Mouse (Mus musculus): Measurements from ENCODE around the gene Cabin1. TPM values are rescaled to one million over a fixed set of nuclear protein-coding genes. Genes with fewer than 3 reads are reported as not detected.

The Cabin1 gene
- polyA plus RNA-seq, 1 experiment from 2014 or later: 23.5 TPM

- 88% methylated on average over 3 of the region's 3 CpGs for WGBS
- DNase-seq (ENCODE audit: low spot score) (no peak), ATAC-seq (ENCODE audit: low read depth) (no peak)
- no peak overlapping the region for H3K9ac ChIP-seq (ENCODE audit: low read depth, low read length)
- H3K4me1 ChIP-seq (ENCODE audit: control insufficient read depth, insufficient read depth, low read length): no peaks in the 10 kb centered on the region
- no peak overlapping the region for H3K27ac ChIP-seq (replicated peaks; ENCODE audit: low read depth, low read length)
- H3K36me3 ChIP-seq (ENCODE audit: control insufficient read depth, insufficient read depth, low read length): peaks cover 67% of the 10 kb centered on the region
- H3K4me2 ChIP-seq (ENCODE audit: low read depth, low read length): no peak overlapping the region
- H3K9me3 ChIP-seq (ENCODE audit: control insufficient read depth, low read length): no peaks in the 10 kb centered on the region
- H3K4me3 ChIP-seq (ENCODE audit: low read depth, low read length): no peak overlapping the region
- no peaks in the 10 kb centered on the region for H3K27me3 ChIP-seq (replicated peaks; ENCODE audit: control insufficient read depth, insufficient read depth, low read length)
Measured at GRCm38 (mm10) chr10:75697693-75698092, 66.4 kb downstream of the Cabin1 start.

- Histone ChIP-seq H3K36me3 (ENCODE audit: control insufficient read depth, insufficient read depth, low read length) (peaks cover 76% of the 10 kb centered on the region), H3K9me3 (ENCODE audit: control insufficient read depth, low read length) (no peaks in the 10 kb centered on the region), H3K4me1 (ENCODE audit: control insufficient read depth, insufficient read depth, low read length) (no peaks in the 10 kb centered on the region), H3K27me3 (replicated peaks; ENCODE audit: control insufficient read depth, insufficient read depth, low read length) (no peaks in the 10 kb centered on the region), H3K27ac (replicated peaks; ENCODE audit: low read depth, low read length) (no peak overlapping the region), H3K4me3 (ENCODE audit: low read depth, low read length) (no peak overlapping the region), H3K9ac (ENCODE audit: low read depth, low read length) (no peak overlapping the region), H3K4me2 (ENCODE audit: low read depth, low read length) (no peak overlapping the region)
- 87% methylated on average over 7 of the region's 7 CpGs for WGBS
- ATAC-seq (ENCODE audit: low read depth) (no peak), DNase-seq (ENCODE audit: low spot score) (no peak)
Measured at GRCm38 (mm10) chr10:75696597-75697355, 67.4 kb downstream of the Cabin1 start.

GRCm38 (mm10) chr10:75695521-75695920 lies 68.6 kb downstream of the Cabin1 start:
- H3K4me2 ChIP-seq (ENCODE audit: low read depth, low read length): no peak overlapping the region
- no peak for ATAC-seq (ENCODE audit: low read depth)
- H3K36me3 ChIP-seq (ENCODE audit: control insufficient read depth, insufficient read depth, low read length): peaks cover 80% of the 10 kb centered on the region
- H3K27ac ChIP-seq (replicated peaks; ENCODE audit: low read depth, low read length): no peak overlapping the region
- no peak for DNase-seq (ENCODE audit: low spot score)
- H3K4me1 ChIP-seq (ENCODE audit: control insufficient read depth, insufficient read depth, low read length): no peaks in the 10 kb centered on the region
- H3K9me3 ChIP-seq (ENCODE audit: control insufficient read depth, low read length): no peaks in the 10 kb centered on the region
- 100% methylated on average over 2 of the region's 2 CpGs for WGBS
- no peaks in the 10 kb centered on the region for H3K27me3 ChIP-seq (replicated peaks; ENCODE audit: control insufficient read depth, insufficient read depth, low read length)
- H3K9ac ChIP-seq (ENCODE audit: low read depth, low read length): no peak overlapping the region
- no peak overlapping the region for H3K4me3 ChIP-seq (ENCODE audit: low read depth, low read length)

- Histone ChIP-seq H3K4me3 (ENCODE audit: low read depth, low read length) (no peak overlapping the region), H3K9ac (ENCODE audit: low read depth, low read length) (no peak overlapping the region), H3K9me3 (ENCODE audit: control insufficient read depth, low read length) (no peaks in the 10 kb centered on the region), H3K4me2 (ENCODE audit: low read depth, low read length) (no peak overlapping the region), H3K36me3 (ENCODE audit: control insufficient read depth, insufficient read depth, low read length) (peaks cover 78% of the 10 kb centered on the region), H3K27ac (replicated peaks; ENCODE audit: low read depth, low read length) (no peak overlapping the region), H3K27me3 (replicated peaks; ENCODE audit: control insufficient read depth, insufficient read depth, low read length) (no peaks in the 10 kb centered on the region), H3K4me1 (ENCODE audit: control insufficient read depth, insufficient read depth, low read length) (no peaks in the 10 kb centered on the region)
- no peak for ATAC-seq (ENCODE audit: low read depth)
- WGBS: 88% methylated on average over 5 of the region's 5 CpGs
- no peak for DNase-seq (ENCODE audit: low spot score)
Measured at GRCm38 (mm10) chr10:75695078-75695477, 69.1 kb downstream of the Cabin1 start.

- Histone ChIP-seq H3K27me3 (replicated peaks; ENCODE audit: control insufficient read depth, insufficient read depth, low read length) (no peaks in the 10 kb centered on the region), H3K4me3 (ENCODE audit: low read depth, low read length) (no peak overlapping the region), H3K27ac (replicated peaks; ENCODE audit: low read depth, low read length) (no peak overlapping the region), H3K9me3 (ENCODE audit: control insufficient read depth, low read length) (no peaks in the 10 kb centered on the region), H3K4me2 (ENCODE audit: low read depth, low read length) (no peak overlapping the region), H3K4me1 (ENCODE audit: control insufficient read depth, insufficient read depth, low read length) (no peaks in the 10 kb centered on the region), H3K9ac (ENCODE audit: low read depth, low read length) (no peak overlapping the region), H3K36me3 (ENCODE audit: control insufficient read depth, insufficient read depth, low read length) (peaks cover 76% of the 10 kb centered on the region)
- DNase-seq (ENCODE audit: low spot score): no peak
- no peak for ATAC-seq (ENCODE audit: low read depth)
- 96% methylated on average over 9 of the region's 9 CpGs for WGBS
Measured at GRCm38 (mm10) chr10:75694567-75694966, 69.6 kb downstream of the Cabin1 start.

GRCm38 (mm10) chr10:75693451-75694233 lies 70.5 kb downstream of the Cabin1 start:
- WGBS: 81% methylated on average over 11 of the region's 11 CpGs
- Histone ChIP-seq H3K4me1 (ENCODE audit: control insufficient read depth, insufficient read depth, low read length) (no peaks in the 10 kb centered on the region), H3K4me3 (ENCODE audit: low read depth, low read length) (no peak overlapping the region), H3K9me3 (ENCODE audit: control insufficient read depth, low read length) (no peaks in the 10 kb centered on the region), H3K9ac (ENCODE audit: low read depth, low read length) (no peak overlapping the region), H3K27ac (replicated peaks; ENCODE audit: low read depth, low read length) (no peak overlapping the region), H3K27me3 (replicated peaks; ENCODE audit: control insufficient read depth, insufficient read depth, low read length) (no peaks in the 10 kb centered on the region), H3K36me3 (ENCODE audit: control insufficient read depth, insufficient read depth, low read length) (peaks cover 78% of the 10 kb centered on the region), H3K4me2 (ENCODE audit: low read depth, low read length) (no peak overlapping the region)
- no peak for DNase-seq (ENCODE audit: low spot score)
- ATAC-seq (ENCODE audit: low read depth): no peak

GRCm38 (mm10) chr10:75688598-75688997 lies 75.5 kb downstream of the Cabin1 start:
- Histone ChIP-seq H3K4me2 (ENCODE audit: low read depth, low read length) (no peak overlapping the region), H3K27me3 (replicated peaks; ENCODE audit: control insufficient read depth, insufficient read depth, low read length) (no peaks in the 10 kb centered on the region), H3K36me3 (ENCODE audit: control insufficient read depth, insufficient read depth, low read length) (peaks cover 58% of the 10 kb centered on the region), H3K9ac (ENCODE audit: low read depth, low read length) (no peak overlapping the region), H3K4me3 (ENCODE audit: low read depth, low read length) (no peak overlapping the region), H3K27ac (replicated peaks; ENCODE audit: low read depth, low read length) (no peak overlapping the region), H3K9me3 (ENCODE audit: control insufficient read depth, low read length) (no peaks in the 10 kb centered on the region), H3K4me1 (ENCODE audit: control insufficient read depth, insufficient read depth, low read length) (no peaks in the 10 kb centered on the region)
- 93% methylated on average over 2 of the region's 2 CpGs for WGBS
- no peak for DNase-seq (ENCODE audit: low spot score)
- ATAC-seq (ENCODE audit: low read depth): no peak

- 72% methylated on average over 4 of the region's 4 CpGs for WGBS
Measured at GRCm38 (mm10) chr10:75686724-75687123, 77.4 kb downstream of the Cabin1 start.

More at GRCm38 (mm10) chr10:75686724-75687123, 77.4 kb downstream of the Cabin1 start:
- DNase-seq (ENCODE audit: low spot score) (no peak), ATAC-seq (ENCODE audit: low read depth) (no peak)
- Histone ChIP-seq H3K4me2 (ENCODE audit: low read depth, low read length) (no peak overlapping the region), H3K27me3 (replicated peaks; ENCODE audit: control insufficient read depth, insufficient read depth, low read length) (no peaks in the 10 kb centered on the region), H3K4me3 (ENCODE audit: low read depth, low read length) (no peak overlapping the region), H3K27ac (replicated peaks; ENCODE audit: low read depth, low read length) (no peak overlapping the region), H3K4me1 (ENCODE audit: control insufficient read depth, insufficient read depth, low read length) (no peaks in the 10 kb centered on the region), H3K9me3 (ENCODE audit: control insufficient read depth, low read length) (no peaks in the 10 kb centered on the region), H3K9ac (ENCODE audit: low read depth, low read length) (no peak overlapping the region), H3K36me3 (ENCODE audit: control insufficient read depth, insufficient read depth, low read length) (peaks cover 53% of the 10 kb centered on the region)
